Mouse (Mus musculus) CH12.LX (cell line): ENCODE results near the gene Fos. TPM values are rescaled to one million over a fixed set of nuclear protein-coding genes. Genes with fewer than 3 reads are reported as not detected.

Experiments
- DNase-seq: peaks from one replicate; pipeline ENCODE4 v3.0.0-alpha.2; 2013; ENCODE audit errors: extremely low read depth
- H3K27ac ChIP-seq: 2 replicates; pipeline ENCODE4 v1.5.1; 2012; ENCODE audit warnings: low read depth, mild to moderate bottlenecking, control low read depth, moderate library complexity; ENCODE audit not compliant: insufficient read depth
- H3K27me3 ChIP-seq: replicated peaks from 2 replicates; pipeline ENCODE3; 2012; ENCODE audit warnings: inconsistent platforms
- H3K36me3 ChIP-seq, 2 experiments: replicated peaks in 1 of 2; 2 replicates each; pipeline versions ENCODE3 to v1.6.1; 2012; ENCODE audit warnings: inconsistent platforms in 1 of 2, low read length in 1 of 2, mild to moderate bottlenecking in 1 of 2, mixed read lengths in 1 of 2, moderate library complexity in 1 of 2; ENCODE audit not compliant: control insufficient read depth in 1 of 2, insufficient read depth in 1 of 2
- H3K4me1 ChIP-seq, 2 experiments: 2 replicates each; pipeline ENCODE4 v1.6.1; 2012; ENCODE audit warnings: inconsistent platforms in 1 of 2, moderate library complexity in 1 of 2; ENCODE audit not compliant: insufficient read depth in 2 of 2, control insufficient read depth in 1 of 2
- H3K4me2 ChIP-seq: 2 replicates; pipeline ENCODE4 v1.6.1; 2012; ENCODE audit warnings: low read depth, mild to moderate bottlenecking, control low read depth; ENCODE audit not compliant: poor library complexity, insufficient read depth, severe bottlenecking
- H3K4me3 ChIP-seq, 3 experiments: fragments of 150-350 bp in 1 of 3; sonication (generic) in 1 of 3; replicated peaks in 1 of 3; 2 replicates each; pipeline versions ENCODE3 to v1.5.1; 2011 to 2012; ENCODE audit warnings: low read depth in 2 of 3, low read length in 2 of 3, mild to moderate bottlenecking in 2 of 3, moderate library complexity in 2 of 3, control low read depth in 1 of 3, improper control_type of control experiment in 1 of 3, inconsistent platforms in 1 of 3, mixed read lengths in 1 of 3; ENCODE audit not compliant: poor library complexity in 1 of 3
- H3K79me2 ChIP-seq: replicated peaks from 2 replicates; pipeline ENCODE4 v1.6.1; 2012; ENCODE audit warnings: mild to moderate bottlenecking, moderate library complexity; ENCODE audit not compliant: control insufficient read depth, poor library complexity, insufficient read depth, severe bottlenecking; ENCODE audit errors: extremely low read depth
- H3K9ac ChIP-seq: 2 replicates; pipeline ENCODE4 v1.6.1; 2012; ENCODE audit warnings: low read depth, mild to moderate bottlenecking, control low read depth, moderate library complexity; ENCODE audit not compliant: insufficient read depth
- H3K9me3 ChIP-seq: replicated peaks from 2 replicates; pipeline ENCODE3; 2012; ENCODE audit warnings: low read length, inconsistent platforms, mixed read lengths
- BHLHE40 ChIP-seq: IDR thresholded peaks from 2 replicates; pipeline ENCODE4 v1.6.1; 2011; ENCODE audit warnings: mild to moderate bottlenecking, low read depth, low read length, improper control_type of control experiment
- CHD1 ChIP-seq: IDR thresholded peaks from 2 replicates; pipeline ENCODE4 v1.6.1; 2012; ENCODE audit warnings: low read depth, low read length, improper control_type of control experiment, inconsistent platforms
- CTCF ChIP-seq, 2 experiments: IDR thresholded peaks in 1 of 2; conservative IDR thresholded peaks in 1 of 2; 2 replicates each; pipeline ENCODE4 v1.5.1; 2011 to 2012; ENCODE audit warnings: low read depth in 2 of 2, low read length in 2 of 2, improper control_type of control experiment in 1 of 2, inconsistent platforms in 1 of 2, mild to moderate bottlenecking in 1 of 2, moderate library complexity in 1 of 2
- ETS1 ChIP-seq: conservative IDR thresholded peaks from 2 replicates; pipeline ENCODE4 v1.6.1; 2012; ENCODE audit warnings: low read depth, mild to moderate bottlenecking, inconsistent platforms, low read length, improper control_type of control experiment, moderate library complexity
- GABPA ChIP-seq: IDR thresholded peaks from 2 replicates; pipeline ENCODE4 v1.6.1; 2012; ENCODE audit warnings: low read depth, low read length, improper control_type of control experiment, inconsistent platforms; ENCODE audit not compliant: insufficient replicate concordance
- HCFC1 ChIP-seq: IDR thresholded peaks from 2 replicates; pipeline ENCODE4 v1.6.1; 2012; ENCODE audit warnings: low read depth, mild to moderate bottlenecking, inconsistent platforms, low read length, improper control_type of control experiment
- IRF4 ChIP-seq: IDR thresholded peaks from 2 replicates; pipeline ENCODE4 v1.6.1; 2014; ENCODE audit warnings: low read depth, mild to moderate bottlenecking, inconsistent platforms, low read length, improper control_type of control experiment
- JUN ChIP-seq: IDR thresholded peaks from 2 replicates; pipeline ENCODE4 v1.6.1; 2011; ENCODE audit warnings: low read depth, mild to moderate bottlenecking, low read length, improper control_type of control experiment, moderate library complexity; ENCODE audit not compliant: insufficient read depth
- JUND ChIP-seq: conservative IDR thresholded peaks from 2 replicates; pipeline ENCODE4 v1.6.1; 2011; ENCODE audit warnings: low read depth, low read length, improper control_type of control experiment
- MAX ChIP-seq: IDR thresholded peaks from 2 replicates; pipeline ENCODE4 v1.6.1; 2011; ENCODE audit warnings: low read length, improper control_type of control experiment
- MAZ ChIP-seq: IDR thresholded peaks from 2 replicates; pipeline ENCODE4 v1.6.1; 2012; ENCODE audit warnings: low read depth, mild to moderate bottlenecking, inconsistent platforms, low read length, improper control_type of control experiment, moderate library complexity
- MEF2A ChIP-seq: IDR thresholded peaks from 2 replicates; pipeline ENCODE4 v1.6.1; 2014; ENCODE audit warnings: low read depth, mild to moderate bottlenecking, inconsistent platforms, low read length, improper control_type of control experiment, borderline replicate concordance
- MXI1 ChIP-seq: IDR thresholded peaks from 2 replicates; pipeline ENCODE4 v1.6.1; 2011; ENCODE audit warnings: mild to moderate bottlenecking, low read depth, low read length, improper control_type of control experiment
- MYC ChIP-seq: IDR thresholded peaks from 2 replicates; pipeline ENCODE4 v1.6.1; 2011; ENCODE audit warnings: low read depth, mild to moderate bottlenecking, improper control_type of control experiment, low read length
- NRF1 ChIP-seq: IDR thresholded peaks from 2 replicates; pipeline ENCODE4 v1.6.1; 2014; ENCODE audit warnings: low read depth, mild to moderate bottlenecking, inconsistent platforms, low read length, improper control_type of control experiment, moderate library complexity
- POLR2AphosphoS2 ChIP-seq: IDR thresholded peaks from 2 replicates; pipeline ENCODE4 v1.6.1; 2011; ENCODE audit warnings: low read depth, low read length, improper control_type of control experiment
- RAD21 ChIP-seq: IDR thresholded peaks from 2 replicates; pipeline ENCODE4 v1.6.1; 2011; ENCODE audit warnings: low read depth, mild to moderate bottlenecking, low read length, improper control_type of control experiment, moderate library complexity
- SIN3A ChIP-seq: IDR thresholded peaks from 2 replicates; pipeline ENCODE4 v1.6.1; 2012; ENCODE audit warnings: low read length, improper control_type of control experiment, inconsistent platforms
- SMC3 ChIP-seq: IDR thresholded peaks from 2 replicates; pipeline ENCODE4 v1.6.1; 2011; ENCODE audit warnings: low read depth, low read length, improper control_type of control experiment
- TBP ChIP-seq: conservative IDR thresholded peaks from 2 replicates; pipeline ENCODE4 v1.6.1; 2011; ENCODE audit warnings: low read depth, low read length, improper control_type of control experiment
- TCF12 ChIP-seq: IDR thresholded peaks from 2 replicates; pipeline ENCODE4 v1.6.1; 2014; ENCODE audit warnings: low read depth, mild to moderate bottlenecking, inconsistent platforms, low read length, improper control_type of control experiment
- UBTF ChIP-seq: IDR thresholded peaks from 2 replicates; pipeline ENCODE4 v1.6.1; 2012; ENCODE audit warnings: low read depth, mild to moderate bottlenecking, inconsistent platforms, low read length, improper control_type of control experiment, moderate library complexity
- USF2 ChIP-seq: conservative IDR thresholded peaks from 2 replicates; pipeline ENCODE4 v1.6.1; 2011; ENCODE audit warnings: low read depth, low read length, improper control_type of control experiment
- ZC3H11A ChIP-seq: IDR thresholded peaks from 2 replicates; pipeline ENCODE4 v1.6.1; 2012; ENCODE audit warnings: low read depth, mild to moderate bottlenecking, inconsistent platforms, low read length, improper control_type of control experiment
- ZKSCAN1 ChIP-seq: IDR thresholded peaks from 2 replicates; pipeline ENCODE4 v1.6.1; 2012; ENCODE audit warnings: low read depth, inconsistent platforms, low read length, improper control_type of control experiment, borderline replicate concordance
- ZNF384 ChIP-seq: IDR thresholded peaks from 2 replicates; pipeline ENCODE4 v1.6.1; 2012; ENCODE audit warnings: low read depth, low read length, improper control_type of control experiment, inconsistent platforms
- dilution Hi-C: fragments of 300-500 bp; cut with MboI; formaldehyde crosslinking; loops from 2 replicates; pipeline ENCODE4 v1.14.3; 2020; ENCODE audit warnings: low sequenced_read_pairs; ENCODE audit not compliant: extremely low pct_unique_long_range_greater_than_20kb, extremely low pct_ligation_motif_present
- in situ Hi-C: fragments of 300-500 bp; cut with MboI; formaldehyde crosslinking; loops from 3 replicates; pipeline ENCODE4 v1.14.3; 2019; ENCODE audit warnings: low sequenced_read_pairs, low pct_ligation_motif_present, low pct_unique_long_range_greater_than_20kb, mixed read lengths
- polyA plus RNA-seq: library from polyadenylated mRNA; unstranded; fragments of >175 nt; gene quantifications from 2 replicates; pipeline ENCODE4 v1.2.1, GENCODE M21; 2012; ENCODE audit warnings: low read depth; ENCODE audit not compliant: insufficient read length
- total RNA-seq, 2 experiments: library from RNA; depleted of rRNA; stranded (reverse); fragments of 300-350 nt in 1 of 2; fragments of >200 nt in 1 of 2; gene quantifications; 2 replicates each; pipeline ENCODE4 v1.2.3; 2012 to 2014

The Fos gene
- total and polyA plus RNA-seq, 3 experiments: 0.11 to 0.20 (median 0.17) TPM

- dilution Hi-C loops: no loop called here
Measured at GRCm38 (mm10) chr12:85464902-85465301, 8.8 kb upstream of the Fos start.

GRCm38 (mm10) chr12:85467854-85468253 lies 5.8 kb upstream of the Fos start:
- peaks cover 54% of the 10 kb centered on the region for H3K27me3 ChIP-seq

More at GRCm38 (mm10) chr12:85464902-85465301, 8.8 kb upstream of the Fos start:
- Histone ChIP-seq H3K79me2 (no peaks in the 10 kb centered on the region), H3K9ac (no peak overlapping the region), H3K9me3 (no peaks in the 10 kb centered on the region), H3K4me1 (peaks cover 0 to 3% of the 10 kb centered on the region in 2 experiments; a peak in 1 of 4 replicates), H3K27me3 (peaks cover 30% of the 10 kb centered on the region), H3K4me2 (no peak overlapping the region), H3K36me3 (no peaks in the 10 kb centered on the region), H3K4me3 (no peak overlapping the region), H3K27ac (no peak overlapping the region)
- TF ChIP-seq ZKSCAN1 (no peak), JUND (no peak), ZC3H11A (no peak), IRF4 (no peak), CTCF (conservative IDR thresholded peaks at IDR 0.05 in 1 of 2, IDR thresholded peaks at IDR 0.05 in 1 of 2; ENCODE audit: low read depth in 2 of 2, low read length in 2 of 2) (no peak), TCF12 (no peak), MAZ (no peak), TBP (no peak), HCFC1 (no peak), GABPA (no peak), SMC3 (no peak), MXI1 (no peak), CHD1 (no peak), JUN (no peak), POLR2AphosphoS2 (no peak), USF2 (no peak), ZNF384 (no peak)
- in situ Hi-C loops: loop anchor here (5.0 kb wide), 1 partner anchor 78 kb away; no protein-coding TSS in a partner anchor
- no peak for DNase-seq

More at GRCm38 (mm10) chr12:85467854-85468253, 5.8 kb upstream of the Fos start:
- Histone ChIP-seq H3K9ac (no peak overlapping the region), H3K79me2 (no peaks in the 10 kb centered on the region), H3K9me3 (no peaks in the 10 kb centered on the region), H3K4me2 (no peak overlapping the region), H3K4me3 (no peak overlapping the region), H3K4me1 (peaks cover 0 to 4% of the 10 kb centered on the region in 2 experiments; a peak in 3 of 4 replicates)
- dilution Hi-C loops: no loop called here
- DNase-seq: no peak
- in situ Hi-C loops: loop anchor here (5.0 kb wide), 1 partner anchor 81 kb away; no protein-coding TSS in a partner anchor
- TF ChIP-seq ZC3H11A: no peak
- no peak for TF ChIP-seq CTCF (conservative IDR thresholded peaks at IDR 0.05 in 1 of 2, IDR thresholded peaks at IDR 0.05 in 1 of 2; ENCODE audit: low read depth in 2 of 2, low read length in 2 of 2)
- TF ChIP-seq JUN: no peak
- TF ChIP-seq MEF2A: no peak
- TF ChIP-seq MXI1: no peak
- no peak for TF ChIP-seq BHLHE40
- TF ChIP-seq UBTF: no peak
- no peak for TF ChIP-seq USF2
- TF ChIP-seq HCFC1: no peak
- no peak for TF ChIP-seq RAD21
- TF ChIP-seq GABPA: no peak
- TF ChIP-seq ETS1: no peak
- TF ChIP-seq MAX: no peak
- TF ChIP-seq MYC: no peak
- TF ChIP-seq TCF12: no peak
- TF ChIP-seq JUND: no peak
- no peak for TF ChIP-seq SMC3
- TF ChIP-seq SIN3A: no peak
- no peak for TF ChIP-seq NRF1
- TF ChIP-seq, all 38 proteins: peak for 0
- no peak overlapping the region for H3K27ac ChIP-seq
- no peaks in the 10 kb centered on the region for H3K36me3 ChIP-seq
